Mouse (Mus musculus): ENCODE results near the gene Cxcl16. TPM values are rescaled to one million over a fixed set of nuclear protein-coding genes. Genes with fewer than 3 reads are reported as not detected.
"Not testable (repeated sequence)": the region's sequence is repeated elsewhere in the genome, so short reads cannot be mapped to it uniquely, and the experiment has no call there.

Gene Cxcl16
- polyA plus RNA-seq, 1 experiment = not detected

DNA sequence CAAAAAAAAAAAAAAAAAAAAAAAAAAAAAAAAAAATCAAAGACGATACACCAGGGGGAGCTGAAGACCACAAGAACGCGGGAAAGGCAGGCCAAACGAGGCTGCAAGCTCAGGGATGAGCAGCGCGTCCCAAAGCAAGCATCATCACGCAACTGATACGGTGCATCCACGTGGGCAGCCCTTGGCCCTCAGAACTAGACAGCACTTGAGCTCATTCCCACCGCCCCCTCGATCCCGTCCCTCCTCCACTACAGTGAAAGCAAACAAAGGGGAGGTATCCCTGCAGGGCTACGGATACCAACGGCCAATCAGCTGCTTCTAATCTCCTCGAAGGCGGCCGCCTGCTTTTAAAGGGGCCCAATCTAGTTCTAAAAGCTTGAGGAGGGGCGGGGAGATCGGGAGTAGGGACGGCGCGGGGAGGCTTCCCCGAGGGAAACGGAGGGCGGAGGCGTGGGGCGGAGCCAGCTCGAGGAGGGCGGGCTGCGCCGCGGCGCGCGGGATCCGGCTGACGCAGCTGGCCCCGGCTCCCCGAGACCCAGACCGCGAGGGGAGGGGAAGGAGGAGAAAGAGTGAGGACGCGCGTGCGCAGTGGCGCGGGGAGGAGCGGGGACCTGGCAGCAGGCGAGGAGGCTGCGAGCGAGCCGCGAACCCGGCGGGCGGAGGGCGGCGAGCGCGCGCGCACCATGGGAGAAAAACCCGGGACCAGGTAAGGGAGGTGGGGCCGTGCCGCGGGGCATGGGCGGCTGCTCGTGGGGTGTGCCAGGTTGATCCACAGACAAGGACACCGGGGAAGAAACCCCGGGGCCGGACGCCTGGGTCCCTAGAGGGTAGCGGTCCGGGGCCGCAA, 27.5 kb downstream of the Cxcl16 start, which contains the start of gene Arrb2:
Arrb2 (plus strand) TSS at position 588 of the 847 bp plus-strand sequence.
- under 1% methylated on average over 75 of the region's 75 CpGs for WGBS
- Histone ChIP-seq H3K4me3 (ENCODE audit: insufficient read depth, low read depth, low read length) (peak within 1 kb of the TSS; percentile 66), H3K27ac (ENCODE audit: insufficient read depth, low read depth, low read length) (peak within 1 kb of the TSS; percentile 76), H3K4me1 (ENCODE audit: control insufficient read depth, insufficient read depth, low read length) (peaks cover 11% of the 10 kb centered on the region)
- peak; percentile 51; the same call in 1 of the 2 replicates for TF ChIP-seq CTCF (IDR thresholded peaks at IDR 0.05; ENCODE audit: insufficient read depth, low read depth, low read length)
- peak; percentile 92 for TF ChIP-seq POLR2A (IDR thresholded peaks at IDR 0.05; ENCODE audit: insufficient read depth, low read depth, low read length)

DNA sequence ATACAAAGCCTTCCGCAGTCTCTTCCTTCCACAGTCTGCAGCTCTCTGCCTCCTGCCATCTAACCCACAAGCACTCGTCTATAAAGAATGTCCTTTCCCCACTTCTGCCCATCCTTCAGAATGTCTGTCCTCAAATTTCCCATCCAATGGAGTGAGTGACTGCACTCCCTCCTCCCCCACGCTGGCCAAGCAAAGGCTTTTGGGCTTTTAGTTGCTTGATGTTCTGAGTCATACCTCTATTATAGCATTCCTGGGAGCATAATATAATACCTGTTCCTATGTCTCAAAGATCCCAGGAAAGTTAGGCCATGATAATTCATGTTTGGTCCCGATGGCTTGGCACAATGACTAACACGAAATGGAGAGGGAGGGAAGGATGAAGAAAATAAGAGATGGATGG, 28.2 kb downstream of the Cxcl16 start:
- Histone ChIP-seq H3K4me3 (ENCODE audit: insufficient read depth, low read depth, low read length) (no peak overlapping the region), H3K4me1 (ENCODE audit: control insufficient read depth, insufficient read depth, low read length) (peaks cover 11% of the 10 kb centered on the region), H3K27ac (ENCODE audit: insufficient read depth, low read depth, low read length) (peak overlapping the region; percentile 76)
- no peak for TF ChIP-seq CTCF (IDR thresholded peaks at IDR 0.05; ENCODE audit: insufficient read depth, low read depth, low read length)
- no peak for TF ChIP-seq POLR2A (IDR thresholded peaks at IDR 0.05; ENCODE audit: insufficient read depth, low read depth, low read length)
- 28% methylated on average over 5 of the region's 5 CpGs for whole genome bisulfite sequencing

DNA sequence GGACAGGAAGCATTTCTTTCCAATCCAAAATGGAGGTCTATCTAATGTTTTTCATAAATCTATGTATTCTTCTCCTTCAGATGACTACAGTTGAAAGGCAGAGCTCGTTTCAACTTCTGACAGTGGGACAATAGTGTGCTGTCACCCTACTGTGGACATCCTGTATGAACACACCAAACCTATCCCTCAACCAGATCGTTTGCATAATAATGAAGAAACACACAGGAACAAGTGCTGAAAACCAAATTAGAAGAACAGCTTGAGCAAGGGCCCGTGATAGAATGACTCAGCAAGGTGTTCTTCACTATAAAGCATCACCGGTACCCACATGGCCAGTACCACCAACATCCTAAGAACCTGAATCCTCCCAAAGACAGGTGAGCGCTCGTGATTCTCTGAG, 33.2 kb downstream of the Cxcl16 start:
- WGBS = 58% methylated on average over 6 of the region's 6 CpGs
- not testable (repeated sequence) for H3K4me3 ChIP-seq (ENCODE audit: insufficient read depth, low read depth, low read length); H3K4me1 ChIP-seq (ENCODE audit: control insufficient read depth, insufficient read depth, low read length); H3K27ac ChIP-seq (ENCODE audit: insufficient read depth, low read depth, low read length)

DNA sequence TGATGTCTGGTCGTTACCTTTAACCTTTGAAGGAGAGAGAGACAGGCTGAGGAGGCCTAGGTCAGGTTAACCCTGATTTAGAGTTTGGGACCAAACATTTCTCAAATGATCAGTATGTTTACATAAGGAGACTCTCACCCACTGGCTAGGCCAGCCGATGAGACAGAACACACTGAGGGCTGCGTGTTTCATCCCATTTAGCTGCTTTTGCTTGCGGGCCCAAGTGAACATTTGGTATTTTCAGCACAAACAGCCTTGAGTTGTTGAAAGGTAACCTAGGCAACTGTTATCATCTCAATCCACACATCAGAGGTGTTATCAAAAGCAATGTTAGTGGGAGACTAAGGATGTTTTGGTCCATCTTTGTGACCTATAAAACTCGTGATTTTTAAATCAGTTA, 40.3 kb downstream of the Cxcl16 start:
- Histone ChIP-seq H3K4me1 (ENCODE audit: control insufficient read depth, insufficient read depth, low read length) (no peaks in the 10 kb centered on the region), H3K4me3 (ENCODE audit: insufficient read depth, low read depth, low read length) (no peak overlapping the region), H3K27ac (ENCODE audit: insufficient read depth, low read depth, low read length) (no peak overlapping the region)
- WGBS = 79% methylated on average over 5 of the region's 5 CpGs
- TF ChIP-seq CTCF (IDR thresholded peaks at IDR 0.05; ENCODE audit: insufficient read depth, low read depth, low read length) = no peak
- no peak for TF ChIP-seq POLR2A (IDR thresholded peaks at IDR 0.05; ENCODE audit: insufficient read depth, low read depth, low read length)

DNA sequence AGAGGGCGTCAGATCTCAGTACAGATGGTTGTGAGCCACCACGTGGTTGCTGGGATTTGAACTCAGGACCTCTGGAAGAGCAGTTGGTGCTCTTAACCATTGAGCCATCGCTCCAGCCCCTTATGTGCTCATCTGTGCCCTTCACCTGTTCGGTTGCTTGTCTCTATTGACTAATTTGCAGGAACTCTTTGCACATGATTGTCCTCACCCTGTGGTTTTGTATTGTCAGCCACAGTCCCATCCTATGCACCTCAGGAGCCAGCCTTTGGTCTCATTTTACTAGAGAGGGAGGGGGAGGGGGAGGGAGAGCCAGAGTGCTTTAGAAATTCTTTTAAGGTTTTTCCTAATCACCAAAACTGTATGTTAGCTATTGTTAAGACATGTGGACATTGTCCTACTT, 41.6 kb downstream of the Cxcl16 start:
- no peaks in the 10 kb centered on the region for H3K4me1 ChIP-seq (ENCODE audit: control insufficient read depth, insufficient read depth, low read length)
- WGBS = 66% methylated on average over 4 of the region's 4 CpGs
- no peak overlapping the region for H3K27ac ChIP-seq (ENCODE audit: insufficient read depth, low read depth, low read length)
- H3K4me3 ChIP-seq (ENCODE audit: insufficient read depth, low read depth, low read length) = no peak overlapping the region
- TF ChIP-seq POLR2A (IDR thresholded peaks at IDR 0.05; ENCODE audit: insufficient read depth, low read depth, low read length) (no peak), CTCF (IDR thresholded peaks at IDR 0.05; ENCODE audit: insufficient read depth, low read depth, low read length) (no peak)

DNA sequence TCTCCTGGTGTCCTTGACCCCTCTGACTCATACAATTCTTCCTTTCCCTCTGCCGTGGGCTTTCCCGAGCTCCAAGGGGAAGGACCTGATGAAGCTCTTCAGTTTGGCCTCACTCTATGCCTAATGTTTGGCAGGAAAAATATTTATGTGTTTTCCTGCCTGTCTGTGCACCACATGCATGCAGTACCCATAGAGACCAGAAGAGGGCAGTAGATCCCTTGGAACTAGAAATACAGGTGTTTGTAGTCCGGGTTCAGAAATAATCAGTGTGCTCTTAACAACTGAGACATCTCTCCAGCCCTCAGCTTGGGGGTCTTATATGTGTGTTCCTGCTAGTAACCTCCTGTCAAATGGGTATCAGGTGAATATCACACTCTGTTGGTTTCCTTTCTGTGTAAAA, 45.8 kb downstream of the Cxcl16 start:
- Histone ChIP-seq H3K4me1 (ENCODE audit: control insufficient read depth, insufficient read depth, low read length) (no peaks in the 10 kb centered on the region), H3K4me3 (ENCODE audit: insufficient read depth, low read depth, low read length) (no peak overlapping the region), H3K27ac (ENCODE audit: insufficient read depth, low read depth, low read length) (no peak overlapping the region)
- TF ChIP-seq CTCF (IDR thresholded peaks at IDR 0.05; ENCODE audit: insufficient read depth, low read depth, low read length) (no peak), POLR2A (IDR thresholded peaks at IDR 0.05; ENCODE audit: insufficient read depth, low read depth, low read length) (no peak)
- 6% methylated on average over 3 of the region's 3 CpGs for WGBS

DNA sequence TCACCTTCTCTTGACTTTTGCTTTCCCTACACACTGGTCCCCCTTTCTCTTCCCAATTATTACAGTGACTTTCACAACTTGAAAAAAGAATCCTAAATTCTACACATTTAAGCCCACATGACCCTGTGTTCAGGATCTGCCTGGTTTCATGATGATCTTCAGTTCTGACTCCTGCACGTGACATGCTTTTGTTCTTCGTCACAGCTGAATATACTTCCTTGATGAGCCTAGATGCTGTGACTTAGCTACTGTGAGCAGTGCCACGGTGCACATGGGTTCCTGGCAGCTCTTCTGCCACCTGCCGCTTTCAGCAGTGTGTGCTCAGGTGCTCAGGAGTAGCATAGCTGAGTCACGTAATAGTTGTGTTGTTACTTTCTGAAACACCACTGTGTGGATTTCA, 47.2 kb downstream of the Cxcl16 start:
- H3K4me3 ChIP-seq (ENCODE audit: insufficient read depth, low read depth, low read length) = no peak overlapping the region
- peaks cover 2% of the 10 kb centered on the region for H3K4me1 ChIP-seq (ENCODE audit: control insufficient read depth, insufficient read depth, low read length)
- H3K27ac ChIP-seq (ENCODE audit: insufficient read depth, low read depth, low read length) = no peak overlapping the region
- no peak for TF ChIP-seq POLR2A (IDR thresholded peaks at IDR 0.05; ENCODE audit: insufficient read depth, low read depth, low read length)
- TF ChIP-seq CTCF (IDR thresholded peaks at IDR 0.05; ENCODE audit: insufficient read depth, low read depth, low read length) = no peak
- WGBS = 71% methylated on average over 5 of the region's 5 CpGs

DNA sequence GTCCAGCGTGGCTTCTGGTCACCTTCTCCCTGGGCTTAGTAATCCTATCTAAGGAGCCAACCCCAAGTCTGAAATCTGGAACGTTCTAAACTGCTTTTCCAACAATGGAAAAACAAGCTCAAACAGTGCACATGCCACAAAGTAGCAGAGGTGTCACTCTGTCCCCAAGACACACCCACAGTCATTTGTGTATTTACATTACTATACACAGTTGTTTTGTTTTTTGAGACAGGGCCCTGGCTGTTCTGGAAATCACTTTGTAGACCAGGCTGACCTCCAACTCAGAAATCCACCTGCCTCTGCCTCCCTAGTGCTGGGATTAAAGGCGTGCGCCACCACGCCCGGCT, 49.5 kb downstream of the Cxcl16 start:
- 61% methylated on average over 6 of the region's 6 CpGs for WGBS
- TF ChIP-seq POLR2A (IDR thresholded peaks at IDR 0.05; ENCODE audit: insufficient read depth, low read depth, low read length) (no peak), CTCF (IDR thresholded peaks at IDR 0.05; ENCODE audit: insufficient read depth, low read depth, low read length) (no peak)
- Histone ChIP-seq H3K4me1 (ENCODE audit: control insufficient read depth, insufficient read depth, low read length) (peaks cover 2% of the 10 kb centered on the region), H3K27ac (ENCODE audit: insufficient read depth, low read depth, low read length) (no peak overlapping the region), H3K4me3 (ENCODE audit: insufficient read depth, low read depth, low read length) (peak overlapping the region; percentile 84)

DNA sequence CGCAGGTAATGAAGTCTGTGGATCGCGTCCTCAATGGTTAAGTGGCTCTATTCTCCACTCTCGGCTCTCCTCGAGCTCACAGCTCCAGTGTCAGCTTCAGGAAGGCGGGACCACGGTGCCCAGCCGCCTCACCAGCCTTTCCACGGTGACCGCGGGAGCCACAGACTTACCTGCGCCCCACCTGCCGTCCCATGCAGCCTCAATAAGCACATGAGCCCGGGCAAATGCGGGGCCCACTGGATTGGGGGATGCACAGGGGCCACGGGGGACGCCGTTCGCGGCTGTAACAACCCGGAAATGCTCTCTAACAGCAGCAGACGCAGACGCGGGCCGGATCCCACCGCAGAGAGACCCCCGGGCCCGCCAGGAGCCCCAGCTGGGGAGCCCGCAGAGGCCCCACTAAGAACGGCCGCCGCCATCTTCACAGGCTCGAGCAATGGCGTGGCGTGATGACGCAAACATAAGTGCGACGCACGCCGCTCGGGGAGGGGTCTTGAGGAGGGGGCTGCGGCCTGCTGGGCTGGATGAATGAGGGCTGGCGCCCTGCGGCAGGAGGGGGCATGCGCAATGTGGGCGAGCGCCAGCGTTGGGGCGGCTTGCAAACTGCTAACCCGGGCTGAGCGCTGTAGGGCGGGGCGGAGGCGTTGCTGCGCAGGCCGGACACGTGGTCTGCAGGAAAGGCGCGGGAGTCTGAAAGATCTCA, 50.0 kb downstream of the Cxcl16 start, which contains the start of gene Pelp1:
Pelp1 (minus strand) TSS at position 438 of the 703 bp plus-strand sequence.
- Histone ChIP-seq H3K4me3 (ENCODE audit: insufficient read depth, low read depth, low read length) (peak within 1 kb of the TSS; percentile 84), H3K4me1 (ENCODE audit: control insufficient read depth, insufficient read depth, low read length) (peaks cover 2% of the 10 kb centered on the region), H3K27ac (ENCODE audit: insufficient read depth, low read depth, low read length) (peak within 1 kb of the TSS; percentile 72)
- TF ChIP-seq CTCF (IDR thresholded peaks at IDR 0.05; ENCODE audit: insufficient read depth, low read depth, low read length) (no peak), POLR2A (IDR thresholded peaks at IDR 0.05; ENCODE audit: insufficient read depth, low read depth, low read length) (peak; percentile 90)
- WGBS = 1% methylated on average over 59 of the region's 59 CpGs

Other genes with a start within 250 kb of the Cxcl16 start
- not detected in 2 replicates for gene Slc16a11, start 247.2 kb downstream of the Cxcl16 start, polyA plus RNA-seq (2012; ENCODE audit: insufficient read depth, insufficient read length, low replicate concordance, missing spikeins)
- gene Slc16a13, start 238.9 kb downstream of the Cxcl16 start, polyA plus RNA-seq (2012; ENCODE audit: insufficient read depth, insufficient read length, low replicate concordance, missing spikeins) = not detected in 2 replicates
- not detected in 2 replicates for gene Bcl6b, start 230.2 kb downstream of the Cxcl16 start, polyA plus RNA-seq (2012; ENCODE audit: insufficient read depth, insufficient read length, low replicate concordance, missing spikeins)
- not detected in 2 replicates for gene 0610010K14Rik, start 222.1 kb downstream of the Cxcl16 start, polyA plus RNA-seq (2012; ENCODE audit: insufficient read depth, insufficient read length, low replicate concordance, missing spikeins)
- not detected in 2 replicates for gene Gm21988, start 220.2 kb downstream of the Cxcl16 start, polyA plus RNA-seq (2012; ENCODE audit: insufficient read depth, insufficient read length, low replicate concordance, missing spikeins)
- gene Rnasek, start 220.1 kb downstream of the Cxcl16 start, polyA plus RNA-seq (2012; ENCODE audit: insufficient read depth, insufficient read length, low replicate concordance, missing spikeins) = not detected in 2 replicates
- not detected in 2 replicates for gene Alox12, start 204.6 kb downstream of the Cxcl16 start, polyA plus RNA-seq (2012; ENCODE audit: insufficient read depth, insufficient read length, low replicate concordance, missing spikeins)
- gene Alox12e, start 137.4 kb downstream of the Cxcl16 start, polyA plus RNA-seq (2012; ENCODE audit: insufficient read depth, insufficient read length, low replicate concordance, missing spikeins) = not detected in 2 replicates
- not detected in 2 replicates for gene Alox15, start 108.0 kb downstream of the Cxcl16 start, polyA plus RNA-seq (2012; ENCODE audit: insufficient read depth, insufficient read length, low replicate concordance, missing spikeins)
- gene Pelp1, start 50.0 kb downstream of the Cxcl16 start, polyA plus RNA-seq (2012; ENCODE audit: insufficient read depth, insufficient read length, low replicate concordance, missing spikeins) = not detected in 2 replicates
- not detected in 2 replicates for gene Arrb2, start 27.3 kb downstream of the Cxcl16 start, polyA plus RNA-seq (2012; ENCODE audit: insufficient read depth, insufficient read length, low replicate concordance, missing spikeins)
- gene Med11, start 8.1 kb downstream of the Cxcl16 start, polyA plus RNA-seq (2012; ENCODE audit: insufficient read depth, insufficient read length, low replicate concordance, missing spikeins) = not detected in 2 replicates
- gene Zmynd15, start 551 bp downstream of the Cxcl16 start, polyA plus RNA-seq (2012; ENCODE audit: insufficient read depth, insufficient read length, low replicate concordance, missing spikeins) = not detected in 2 replicates
- not detected in 2 replicates for gene Tm4sf5, start 45.3 kb upstream of the Cxcl16 start, polyA plus RNA-seq (2012; ENCODE audit: insufficient read depth, insufficient read length, low replicate concordance, missing spikeins)
- gene Vmo1, start 54.6 kb upstream of the Cxcl16 start, polyA plus RNA-seq (2012; ENCODE audit: insufficient read depth, insufficient read length, low replicate concordance, missing spikeins) = not detected in 2 replicates
- not detected in 2 replicates for gene Gltpd2, start 59.2 kb upstream of the Cxcl16 start, polyA plus RNA-seq (2012; ENCODE audit: insufficient read depth, insufficient read length, low replicate concordance, missing spikeins)
- gene Psmb6, start 65.4 kb upstream of the Cxcl16 start, polyA plus RNA-seq (2012; ENCODE audit: insufficient read depth, insufficient read length, low replicate concordance, missing spikeins) = not detected in 2 replicates
- not detected in 2 replicates for gene Gm40193, start 73.0 kb upstream of the Cxcl16 start, polyA plus RNA-seq (2012; ENCODE audit: insufficient read depth, insufficient read length, low replicate concordance, missing spikeins)
- not detected in 2 replicates for gene Pld2, start 80.1 kb upstream of the Cxcl16 start, polyA plus RNA-seq (2012; ENCODE audit: insufficient read depth, insufficient read length, low replicate concordance, missing spikeins)
- gene Mink1, start 102.9 kb upstream of the Cxcl16 start, polyA plus RNA-seq (2012; ENCODE audit: insufficient read depth, insufficient read length, low replicate concordance, missing spikeins) = 190 TPM in 1 of 2 replicates, not detected in the other
- gene 4930544D05Rik, start 155.9 kb upstream of the Cxcl16 start, polyA plus RNA-seq (2012; ENCODE audit: insufficient read depth, insufficient read length, low replicate concordance, missing spikeins) = not detected in 2 replicates
- gene Chrne, start 159.2 kb upstream of the Cxcl16 start, polyA plus RNA-seq (2012; ENCODE audit: insufficient read depth, insufficient read length, low replicate concordance, missing spikeins) = not detected in 2 replicates
- not detected in 2 replicates for gene Gp1ba, start 179.1 kb upstream of the Cxcl16 start, polyA plus RNA-seq (2012; ENCODE audit: insufficient read depth, insufficient read length, low replicate concordance, missing spikeins)
- not detected in 2 replicates for gene Rnf167, start 187.3 kb upstream of the Cxcl16 start, polyA plus RNA-seq (2012; ENCODE audit: insufficient read depth, insufficient read length, low replicate concordance, missing spikeins)
- gene Slc25a11, start 187.5 kb upstream of the Cxcl16 start, polyA plus RNA-seq (2012; ENCODE audit: insufficient read depth, insufficient read length, low replicate concordance, missing spikeins) = not detected in 2 replicates
- gene Pfn1, start 194.7 kb upstream of the Cxcl16 start, polyA plus RNA-seq (2012; ENCODE audit: insufficient read depth, insufficient read length, low replicate concordance, missing spikeins) = 496 and 550 TPM in 2 replicates
- not detected in 2 replicates for gene Eno3, start 197.2 kb upstream of the Cxcl16 start, polyA plus RNA-seq (2012; ENCODE audit: insufficient read depth, insufficient read length, low replicate concordance, missing spikeins)
- not detected in 2 replicates for gene Spag7, start 209.4 kb upstream of the Cxcl16 start, polyA plus RNA-seq (2012; ENCODE audit: insufficient read depth, insufficient read length, low replicate concordance, missing spikeins)
- not detected in 2 replicates for gene Camta2, start 228.1 kb upstream of the Cxcl16 start, polyA plus RNA-seq (2012; ENCODE audit: insufficient read depth, insufficient read length, low replicate concordance, missing spikeins)
- gene Inca1, start 240.2 kb upstream of the Cxcl16 start, polyA plus RNA-seq (2012; ENCODE audit: insufficient read depth, insufficient read length, low replicate concordance, missing spikeins) = not detected in 2 replicates
- gene Kif1c, start 240.6 kb upstream of the Cxcl16 start, polyA plus RNA-seq (2012; ENCODE audit: insufficient read depth, insufficient read length, low replicate concordance, missing spikeins) = not detected in 2 replicates

Measured in olfactory bulb, adult 2 months (tissue).